Mouse (Mus musculus) stomach, embryonic 16.5 days (tissue): ENCODE measurements at regions not wholly inside any gene's neighbourhood (a gene's known extent, or its start where the extent isn't known, plus 50 kb on each side); places are given as distances from the start of the nearest gene placed in this dataset.

Experiments used
- ATAC-seq: fragments of 200-750 bp; cut with Nextera tagmentation; 2 replicates; pipeline ENCODE4 v1.8.0; 2017; ENCODE audit warnings: moderate number of reproducible peaks, moderate TSS enrichment; ENCODE audit not compliant: insufficient read depth, low FRiP score
- H3K27ac ChIP-seq: fragments of 300-500 bp; sonication (generic); 2 replicates; pipeline ENCODE4 v1.5.1; 2014; ENCODE audit warnings: low read length
- H3K27me3 ChIP-seq: fragments of 300-500 bp; sonication (generic); 2 replicates; pipeline ENCODE4 v1.6.1; 2014; ENCODE audit warnings: low read length, control low read depth, mixed read lengths; ENCODE audit not compliant: control insufficient read depth, insufficient read depth
- H3K36me3 ChIP-seq: fragments of 300-500 bp; sonication (generic); 2 replicates; pipeline ENCODE4 v1.6.1; 2014; ENCODE audit warnings: low read length; ENCODE audit not compliant: control insufficient read depth, insufficient read depth
- H3K4me1 ChIP-seq: fragments of 300-500 bp; sonication (generic); 2 replicates; pipeline ENCODE4 v1.6.1; 2014; ENCODE audit warnings: low read length, control low read depth, mixed read lengths; ENCODE audit not compliant: control insufficient read depth, insufficient read depth
- H3K4me2 ChIP-seq: fragments of 300-500 bp; sonication (generic); 2 replicates; pipeline ENCODE4 v1.6.1; 2014; ENCODE audit warnings: low read depth, low read length, mixed read lengths
- H3K4me3 ChIP-seq: fragments of 300-500 bp; sonication (generic); replicated peaks from 2 replicates; pipeline ENCODE4 v1.5.1; 2014; ENCODE audit warnings: mild to moderate bottlenecking, low read length
- H3K9ac ChIP-seq: fragments of 300-500 bp; sonication (generic); 2 replicates; pipeline ENCODE4 v1.6.1; 2014; ENCODE audit warnings: low read length
- H3K9me3 ChIP-seq: fragments of 300-500 bp; sonication (generic); replicated peaks from 2 replicates; pipeline ENCODE4 v1.6.1; 2016; ENCODE audit warnings: low read length, control low read depth; ENCODE audit not compliant: control insufficient read depth
- WGBS: fragments of 180-500 bp; shearing (Covaris S2); extraction: QIAGEN DNeasy Blood & Tissue Kit; methylation state at CpG from one replicate; pipeline ENCODE4 v1.1.7; 2014; 5-methylcytosine and 5-hydroxymethylcytosine counted together

GRCm38 (mm10) chr6:148562206-148562708 lies 118.1 kb upstream of the Tmtc1 start:
- Histone ChIP-seq H3K9ac (no peak overlapping the region), H3K36me3 (no peaks in the 10 kb centered on the region), H3K4me2 (no peak overlapping the region), H3K4me1 (no peaks in the 10 kb centered on the region), H3K9me3 (no peaks in the 10 kb centered on the region), H3K27me3 (no peaks in the 10 kb centered on the region), H3K27ac (no peak overlapping the region), H3K4me3 (no peak overlapping the region)
- no peak for ATAC-seq
- 41% methylated on average over 2 of the region's 2 CpGs for WGBS

- Histone ChIP-seq H3K9me3 (no peaks in the 10 kb centered on the region), H3K4me2 (no peak overlapping the region), H3K9ac (no peak overlapping the region), H3K4me1 (peaks cover 18% of the 10 kb centered on the region), H3K36me3 (no peaks in the 10 kb centered on the region), H3K27me3 (no peaks in the 10 kb centered on the region), H3K27ac (peak overlapping the region; percentile 74), H3K4me3 (no peak overlapping the region)
- ATAC-seq: 0 out of 2 replicates have a peak, but pooled peaks have one; percentile 27
- WGBS: 56% methylated on average over 2 of the region's 2 CpGs
These were observed 112.3 kb upstream of the Tmtc1 start for GRCm38 (mm10) chr6:148556484-148556871.

GRCm38 (mm10) chr6:148555651-148556483 lies 111.7 kb upstream of the Tmtc1 start:
- no peak overlapping the region for H3K4me3 ChIP-seq
- H3K9me3 ChIP-seq: no peaks in the 10 kb centered on the region
- peaks cover 18% of the 10 kb centered on the region for H3K4me1 ChIP-seq
- 47% methylated on average over 5 of the region's 5 CpGs for WGBS
- ATAC-seq: peak; percentile 67; the same call in 1 of the 2 replicates
- 0 out of 2 replicates have a peak overlapping the region, but pooled peaks have one; percentile 5 for H3K4me2 ChIP-seq
- no peaks in the 10 kb centered on the region for H3K27me3 ChIP-seq
- H3K9ac ChIP-seq: no peak overlapping the region
- H3K27ac ChIP-seq: peak overlapping the region; percentile 95
- no peaks in the 10 kb centered on the region for H3K36me3 ChIP-seq

- Histone ChIP-seq H3K27ac (no peak overlapping the region), H3K36me3 (no peaks in the 10 kb centered on the region), H3K9ac (no peak overlapping the region), H3K27me3 (no peaks in the 10 kb centered on the region), H3K4me2 (no peak overlapping the region), H3K4me1 (peaks cover 18% of the 10 kb centered on the region), H3K9me3 (no peaks in the 10 kb centered on the region), H3K4me3 (no peak overlapping the region)
- 91% methylated on average over 3 of the region's 3 CpGs for whole genome bisulfite sequencing
- ATAC-seq: no peak
These were observed 110.3 kb upstream of the Tmtc1 start for GRCm38 (mm10) chr6:148554463-148554862.

GRCm38 (mm10) chr6:148553616-148554015 lies 109.4 kb upstream of the Tmtc1 start:
- Histone ChIP-seq H3K4me3 (no peak overlapping the region), H3K4me2 (no peak overlapping the region), H3K4me1 (peaks cover 18% of the 10 kb centered on the region), H3K36me3 (no peaks in the 10 kb centered on the region), H3K27ac (no peak overlapping the region), H3K27me3 (no peaks in the 10 kb centered on the region), H3K9me3 (no peaks in the 10 kb centered on the region), H3K9ac (no peak overlapping the region)
- 60% methylated on average over 5 of the region's 5 CpGs for WGBS
- no peak for ATAC-seq

- Histone ChIP-seq H3K27ac (no peak overlapping the region), H3K4me2 (no peak overlapping the region), H3K9ac (no peak overlapping the region), H3K36me3 (no peaks in the 10 kb centered on the region), H3K4me3 (no peak overlapping the region), H3K4me1 (peaks cover 14% of the 10 kb centered on the region), H3K27me3 (no peaks in the 10 kb centered on the region), H3K9me3 (no peaks in the 10 kb centered on the region)
- WGBS: 47% methylated on average over 3 of the region's 3 CpGs
- no peak for ATAC-seq
These were observed 106.9 kb upstream of the Tmtc1 start for GRCm38 (mm10) chr6:148551097-148551496.

- no peak overlapping the region for H3K4me2 ChIP-seq
- peak; percentile 74 for ATAC-seq
- WGBS: 44% methylated on average over 2 of the region's 2 CpGs
- H3K9me3 ChIP-seq: no peaks in the 10 kb centered on the region
- H3K4me1 ChIP-seq: peaks cover 7% of the 10 kb centered on the region; the same call in 1 of the 2 replicates
- no peaks in the 10 kb centered on the region for H3K27me3 ChIP-seq
- no peak overlapping the region for H3K4me3 ChIP-seq
- H3K36me3 ChIP-seq: no peaks in the 10 kb centered on the region
- H3K27ac ChIP-seq: no peak overlapping the region
- H3K9ac ChIP-seq: no peak overlapping the region
These were observed 104.1 kb upstream of the Tmtc1 start for GRCm38 (mm10) chr6:148548138-148548778.

- Histone ChIP-seq H3K36me3 (no peaks in the 10 kb centered on the region), H3K9ac (no peak overlapping the region), H3K27ac (no peak overlapping the region), H3K9me3 (no peaks in the 10 kb centered on the region), H3K4me1 (0 out of 2 replicates have a peak, but pooled peaks cover 1% of the 10 kb centered on the region), H3K27me3 (no peaks in the 10 kb centered on the region), H3K4me2 (no peak overlapping the region), H3K4me3 (no peak overlapping the region)
- WGBS: 62% methylated on average over 3 of the region's 3 CpGs
- no peak for ATAC-seq
These were observed 98.9 kb upstream of the Tmtc1 start for GRCm38 (mm10) chr6:148543047-148543446.

- no peak overlapping the region for H3K4me3 ChIP-seq
- 92% methylated on average over 2 of the region's 2 CpGs for WGBS
- no peaks in the 10 kb centered on the region for H3K9me3 ChIP-seq
- H3K27me3 ChIP-seq: no peaks in the 10 kb centered on the region
- no peak for ATAC-seq
- H3K4me1 ChIP-seq: no peaks in the 10 kb centered on the region
- no peak overlapping the region for H3K4me2 ChIP-seq
- H3K9ac ChIP-seq: no peak overlapping the region
- H3K36me3 ChIP-seq: no peaks in the 10 kb centered on the region
- H3K27ac ChIP-seq: no peak overlapping the region
These were observed 97.8 kb upstream of the Tmtc1 start for GRCm38 (mm10) chr6:148541981-148542380.
